Mouse (Mus musculus) liver, embryonic 14.5 days (tissue): ENCODE measurements around the gene Sugp2. TPM values are rescaled to one million over a fixed set of nuclear protein-coding genes. Genes with fewer than 3 reads are reported as not detected.
A peak's percentile ranks its signal among the peaks of the same experiment; 100 is the strongest.

ENCODE experiments used
- ATAC-seq: fragments of 200-750 bp; cut with Nextera tagmentation; 2 replicates; pipeline ENCODE4 v1.8.0; 2017; ENCODE audit warnings: moderate number of reproducible peaks, mild to moderate bottlenecking, moderate library complexity; ENCODE audit not compliant: insufficient read depth
- DNase-seq, 3 experiments: peaks; one replicate each; pipeline ENCODE4 v3.0.0-alpha.2; 2012 to 2013; ENCODE audit warnings: low read depth in 3 of 3, low spot score in 3 of 3
- H3K27ac ChIP-seq: fragments of 300-500 bp; sonication (generic); 2 replicates; pipeline ENCODE4 v1.5.1; 2014; ENCODE audit warnings: moderate library complexity, mild to moderate bottlenecking, control low read depth, inconsistent platforms
- H3K27me3 ChIP-seq: fragments of 300-500 bp; sonication (generic); 2 replicates; pipeline ENCODE4 v1.6.1; 2014; ENCODE audit warnings: mild to moderate bottlenecking, low read length, moderate library complexity; ENCODE audit not compliant: control insufficient read depth, insufficient read depth
- H3K36me3 ChIP-seq: fragments of 300-500 bp; sonication (generic); replicated peaks from 2 replicates; pipeline ENCODE4 v1.6.1; 2014; ENCODE audit warnings: low read depth; ENCODE audit not compliant: control insufficient read depth, insufficient read depth
- H3K4me1 ChIP-seq, 2 experiments: fragments of 200-500 bp in 1 of 2; fragments of 300-500 bp in 1 of 2; sonication (generic) in 1 of 2; replicated peaks; 2 replicates each; pipeline ENCODE4 v1.6.1; 2012 to 2014; ENCODE audit warnings: antibody characterized with exemption in 1 of 2, inconsistent platforms in 1 of 2, low read length in 1 of 2; ENCODE audit not compliant: control insufficient read depth in 2 of 2, insufficient read depth in 2 of 2
- H3K4me2 ChIP-seq: fragments of 300-500 bp; sonication (generic); 2 replicates; pipeline ENCODE4 v1.6.1; 2014; ENCODE audit warnings: low read depth, mild to moderate bottlenecking, control low read depth, moderate library complexity
- H3K4me3 ChIP-seq, 2 experiments: fragments of 200-500 bp in 1 of 2; fragments of 300-500 bp in 1 of 2; sonication (generic) in 1 of 2; 2 replicates each; pipeline ENCODE4 v1.5.1; 2012 to 2014; ENCODE audit warnings: low read depth in 2 of 2, low read length in 2 of 2, mild to moderate bottlenecking in 2 of 2, control low read depth in 1 of 2, inconsistent platforms in 1 of 2, moderate library complexity in 1 of 2; ENCODE audit not compliant: insufficient read depth in 1 of 2
- H3K9ac ChIP-seq: fragments of 300-500 bp; sonication (generic); replicated peaks from 2 replicates; pipeline ENCODE4 v1.6.1; 2014; ENCODE audit warnings: mild to moderate bottlenecking, control low read depth, moderate library complexity
- H3K9me3 ChIP-seq: fragments of 300-500 bp; sonication (generic); 2 replicates; pipeline ENCODE4 v1.6.1; 2016; ENCODE audit warnings: low read length, mixed read lengths; ENCODE audit not compliant: control insufficient read depth
- CTCF ChIP-seq: IDR thresholded peaks from 2 replicates; pipeline ENCODE4 v1.5.1; 2016; ENCODE audit warnings: antibody characterized with exemption, low read depth, control low read depth
- EP300 ChIP-seq: IDR thresholded peaks from 2 replicates; pipeline ENCODE4 v1.6.1; 2016; ENCODE audit warnings: antibody characterized with exemption, low read depth
- WGBS: fragments of 180-500 bp; shearing (Covaris S2); extraction: QIAGEN DNeasy Blood & Tissue Kit; methylation state at CpG from one replicate; pipeline ENCODE4 v1.1.7; 2014; ENCODE audit not compliant: insufficient replicate concordance; 5-methylcytosine and 5-hydroxymethylcytosine counted together
- polyA plus RNA-seq, 2 experiments: library from polyadenylated mRNA; depleted of rRNA in 1 of 2; stranded (reverse) in 1 of 2; unstranded in 1 of 2; fragments of >200 nt; fragmentation: Nextera tagmentation in 1 of 2; extraction: Ambion mirVana in 1 of 2; gene quantifications; 2 replicates each; pipeline versions ENCODE4 v1.2.1 to v1.2.3; 2012 to 2014

Sugp2 gene
- polyA plus RNA-seq, 2 experiments: 9.9 to 17.3 TPM

GRCm38 (mm10) chr8:70227997-70228396 is 6.0 kb upstream of the Sugp2 start:
- Histone ChIP-seq H3K9me3 (no peaks in the 10 kb centered on the region), H3K27ac (no peak overlapping the region), H3K36me3 (peaks cover 7% of the 10 kb centered on the region), H3K27me3 (no peaks in the 10 kb centered on the region), H3K4me1 (peaks cover 0 to 5% of the 10 kb centered on the region in 2 experiments; a peak in 2 of 4 replicates), H3K9ac (no peak overlapping the region), H3K4me3 (no peak overlapping the region), H3K4me2 (no peak overlapping the region)
- 79% methylated on average over 4 of the region's 4 CpGs for WGBS
- ATAC-seq (no peak), DNase-seq (no peak)
- TF ChIP-seq EP300: no peak
- TF ChIP-seq CTCF: no peak

- no peak for ATAC-seq
- TF ChIP-seq CTCF (0 out of 2 replicates have a peak, but pooled peaks have one; percentile 2), EP300 (no peak)
- H3K9ac ChIP-seq: no peak overlapping the region
- H3K27me3 ChIP-seq: no peaks in the 10 kb centered on the region
- 84% methylated on average over 9 of the region's 9 CpGs for WGBS
- no peak overlapping the region for H3K27ac ChIP-seq
- peaks cover 9 to 19% of the 10 kb centered on the region in 2 experiments for H3K4me1 ChIP-seq
- DNase-seq: no peak
- H3K4me2 ChIP-seq: no peak overlapping the region
- H3K36me3 ChIP-seq: peaks cover 7% of the 10 kb centered on the region
- H3K9me3 ChIP-seq: no peaks in the 10 kb centered on the region
- H3K4me3 ChIP-seq: no peak overlapping the region
Measured at GRCm38 (mm10) chr8:70230837-70231236, 3.2 kb upstream of the Sugp2 start.

GRCm38 (mm10) chr8:70233606-70234005 is 420 bp upstream of the Sugp2 start:
- H3K27me3 ChIP-seq: no peaks in the 10 kb centered on the region
- H3K4me2 ChIP-seq: peak overlapping the region; percentile 94
- H3K4me3 ChIP-seq: peak overlapping the region; percentile 71 to 86
- H3K4me1 ChIP-seq: peaks cover 11 to 26% of the 10 kb centered on the region in 2 experiments
- peak overlapping the region; percentile 70 for H3K9ac ChIP-seq
- no peak for TF ChIP-seq EP300
- TF ChIP-seq CTCF: no peak
- H3K27ac ChIP-seq: peak overlapping the region; percentile 75
- H3K36me3 ChIP-seq: peaks cover 23% of the 10 kb centered on the region
- WGBS: 5% methylated on average over 13 of the region's 13 CpGs
- ATAC-seq: no peak
- H3K9me3 ChIP-seq: no peaks in the 10 kb centered on the region
- no peak for DNase-seq

- ATAC-seq (no peak), DNase-seq (no peak)
- H3K36me3 ChIP-seq: peaks cover 23% of the 10 kb centered on the region
- 0% methylated on average over 15 of the region's 15 CpGs for WGBS
- H3K27ac ChIP-seq: peak overlapping the region; percentile 87
- H3K9me3 ChIP-seq: no peaks in the 10 kb centered on the region
- H3K4me3 ChIP-seq: peak overlapping the region; percentile 71 to 73
- H3K27me3 ChIP-seq: no peaks in the 10 kb centered on the region
- H3K9ac ChIP-seq: peak overlapping the region; percentile 70
- TF ChIP-seq EP300 (no peak), CTCF (no peak)
- peaks cover 11 to 27% of the 10 kb centered on the region in 2 experiments for H3K4me1 ChIP-seq
- H3K4me2 ChIP-seq: peak overlapping the region; percentile 75
Measured at GRCm38 (mm10) chr8:70234781-70235128, 729 bp downstream of the Sugp2 start.

- Histone ChIP-seq H3K27ac (no peak overlapping the region), H3K9ac (no peak overlapping the region), H3K4me2 (no peak overlapping the region), H3K36me3 (peaks cover 50% of the 10 kb centered on the region), H3K4me1 (peaks cover 11 to 22% of the 10 kb centered on the region in 2 experiments), H3K9me3 (no peaks in the 10 kb centered on the region), H3K4me3 (no peak overlapping the region), H3K27me3 (no peaks in the 10 kb centered on the region)
- DNase-seq: no peak
- ATAC-seq: no peak
- TF ChIP-seq CTCF: no peak
- TF ChIP-seq EP300: 0 out of 2 replicates have a peak, but pooled peaks have one; percentile 21
- 17% methylated on average over 2 of the region's 2 CpGs for WGBS
Measured at GRCm38 (mm10) chr8:70237842-70238241, 3.8 kb downstream of the Sugp2 start.
